Mouse (Mus musculus): ENCODE results near the gene Carmil3. TPM values are rescaled to one million over a fixed set of nuclear protein-coding genes. Genes with fewer than 3 reads are reported as not detected.
A peak's percentile ranks its signal among the peaks of the same experiment; 100 is the strongest.

Gene Carmil3
- total RNA-seq, 2 experiments from 2014 or later, result 2.5 to 3.4 TPM

DNA sequence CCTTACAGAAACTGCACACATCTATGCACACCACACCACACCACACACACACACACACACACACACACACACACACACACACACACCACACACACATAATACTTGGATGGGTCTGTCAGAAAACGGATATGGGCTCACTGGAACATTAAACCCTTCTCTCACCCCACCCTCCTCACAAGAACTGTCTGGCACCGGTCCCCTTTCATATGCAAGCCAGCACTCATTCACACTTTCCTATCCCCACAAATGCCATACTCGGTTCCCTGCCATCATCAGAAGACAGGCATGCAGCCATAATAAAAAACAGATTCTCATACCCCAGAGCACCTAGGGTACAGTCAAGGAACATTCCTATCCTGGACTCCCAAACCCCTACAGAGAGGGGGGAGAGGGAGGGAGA lies 1.7 kb downstream of the Carmil3 start:
- DNase-seq, result no peak

DNA sequence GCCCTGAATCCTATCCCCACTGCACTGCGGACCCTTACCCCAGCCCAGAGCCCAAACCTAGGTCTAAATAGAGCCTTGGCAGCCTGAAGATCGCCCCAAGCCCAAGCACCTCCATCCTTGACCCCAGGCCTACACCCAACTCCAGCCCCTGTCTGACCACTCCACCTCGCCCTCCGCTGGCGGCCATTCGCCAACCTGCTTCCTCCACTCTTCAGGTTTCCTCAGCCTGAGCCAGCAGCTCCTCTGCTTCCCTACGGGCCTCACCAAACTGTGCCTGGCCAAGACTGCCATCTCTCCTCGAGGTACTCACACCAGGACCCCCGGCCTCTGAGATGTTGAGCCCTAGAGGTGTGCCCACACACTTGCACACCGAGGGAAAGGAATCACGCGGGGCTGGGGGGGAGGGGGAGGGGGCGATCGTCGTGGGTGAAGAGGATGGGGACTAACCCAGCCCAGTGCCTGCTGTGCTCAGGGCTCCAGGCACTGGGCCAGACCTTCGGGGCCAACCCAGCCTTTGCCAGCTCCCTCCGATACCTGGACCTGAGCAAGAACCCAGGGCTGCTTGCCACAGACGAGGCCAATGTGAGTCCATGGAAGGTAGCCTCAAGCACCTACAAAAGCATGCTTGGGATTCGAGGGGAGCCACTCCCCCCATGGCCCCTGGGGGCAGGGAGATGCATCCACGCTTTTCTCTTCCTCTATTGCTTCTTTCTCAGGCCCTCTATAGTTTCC lies 5.2 kb downstream of the Carmil3 start:
- DNase-seq, result no peak

DNA sequence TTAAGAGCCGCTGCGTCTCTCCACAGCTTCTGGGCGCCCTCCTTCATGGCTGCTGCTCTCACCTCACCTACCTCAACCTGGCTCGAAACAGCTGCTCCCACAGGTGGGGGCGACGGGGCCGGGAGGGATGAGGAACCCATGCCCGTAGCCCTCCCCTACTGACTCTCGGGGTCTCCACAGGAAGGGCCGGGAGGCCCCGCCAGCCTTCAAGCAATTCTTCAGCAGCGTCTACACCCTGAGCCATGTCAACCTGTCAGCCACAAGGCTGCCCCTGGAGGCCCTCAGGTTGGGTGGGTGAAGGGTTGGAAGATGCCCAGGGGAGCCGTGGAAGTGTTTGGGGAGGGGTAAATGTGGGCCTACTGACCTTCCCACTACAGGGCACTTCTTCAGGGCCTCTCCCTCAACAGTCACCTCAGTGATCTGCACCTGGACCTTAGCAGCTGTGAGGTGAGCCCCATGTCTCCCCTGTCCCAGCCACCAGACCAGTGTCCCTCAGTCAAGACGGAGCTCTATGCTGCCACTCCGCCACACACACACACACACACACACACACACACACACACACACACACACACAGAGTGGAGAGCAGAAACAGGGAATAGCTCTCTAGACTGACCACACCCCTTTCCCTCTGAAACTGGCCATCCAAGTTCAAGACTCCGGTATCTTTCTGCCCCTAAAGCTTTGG lies 6.5 kb downstream of the Carmil3 start:
- no peak for DNase-seq

DNA sequence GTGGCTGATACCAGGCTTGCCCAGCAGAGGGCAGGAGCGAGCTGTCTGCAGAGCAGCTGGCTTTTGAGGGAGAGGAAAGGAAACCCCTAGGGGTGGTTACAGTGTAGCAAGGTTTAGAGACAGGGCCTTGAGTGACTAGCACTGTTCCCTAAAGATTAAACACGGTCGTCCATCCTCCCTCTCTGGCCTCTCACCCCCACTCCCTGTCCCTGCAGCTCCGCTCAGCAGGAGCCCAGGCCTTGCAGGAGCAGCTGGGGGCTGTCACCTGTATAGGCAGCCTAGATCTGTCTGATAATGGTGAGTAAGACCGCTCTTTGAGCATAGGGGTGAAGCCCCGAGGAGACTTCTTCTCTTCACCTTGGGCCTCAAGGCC lies 7.0 kb downstream of the Carmil3 start:
- peak; percentile 85 to 94 for DNase-seq

DNA sequence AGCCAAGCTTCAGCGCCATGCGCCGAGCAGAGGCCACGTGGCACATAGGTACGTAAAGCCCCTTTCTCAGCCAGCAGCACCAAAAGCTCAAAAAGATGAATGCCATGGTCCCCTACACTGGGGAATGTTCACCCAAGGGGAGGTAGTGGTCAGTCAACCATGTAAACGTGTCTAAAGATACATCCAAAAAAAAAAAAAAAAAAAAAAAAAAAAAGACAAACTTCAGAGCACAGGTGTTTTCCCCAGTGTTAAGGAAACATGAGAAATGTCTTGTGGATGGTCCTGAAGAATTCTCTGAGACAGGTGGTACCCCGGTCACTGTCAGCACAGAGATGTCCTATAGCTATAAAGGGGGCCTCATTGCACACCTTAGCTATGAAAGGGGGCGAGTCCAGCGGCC lies 15.2 kb downstream of the Carmil3 start:
- DNase-seq, result no peak

DNA sequence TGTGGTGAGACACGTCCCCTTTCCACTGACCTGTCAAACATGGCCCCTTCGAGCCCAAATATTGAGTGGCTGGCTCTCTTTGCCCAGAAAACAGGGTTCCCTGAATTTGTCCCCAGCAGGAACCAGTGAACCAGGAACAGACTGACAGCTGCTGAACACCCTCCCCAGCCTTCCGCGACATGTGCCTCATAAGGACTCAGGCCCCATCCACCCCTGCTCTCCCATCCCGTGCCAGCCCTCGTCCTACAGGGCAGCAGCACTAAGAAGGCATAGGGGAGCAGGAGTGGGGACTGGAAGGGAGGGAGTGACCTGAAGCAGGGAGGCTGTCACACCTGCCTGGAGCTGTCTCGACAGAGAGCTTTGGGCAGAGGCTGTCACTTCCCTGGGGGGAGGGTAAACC lies 17.4 kb downstream of the Carmil3 start:
- DNase-seq, result no peak

DNA sequence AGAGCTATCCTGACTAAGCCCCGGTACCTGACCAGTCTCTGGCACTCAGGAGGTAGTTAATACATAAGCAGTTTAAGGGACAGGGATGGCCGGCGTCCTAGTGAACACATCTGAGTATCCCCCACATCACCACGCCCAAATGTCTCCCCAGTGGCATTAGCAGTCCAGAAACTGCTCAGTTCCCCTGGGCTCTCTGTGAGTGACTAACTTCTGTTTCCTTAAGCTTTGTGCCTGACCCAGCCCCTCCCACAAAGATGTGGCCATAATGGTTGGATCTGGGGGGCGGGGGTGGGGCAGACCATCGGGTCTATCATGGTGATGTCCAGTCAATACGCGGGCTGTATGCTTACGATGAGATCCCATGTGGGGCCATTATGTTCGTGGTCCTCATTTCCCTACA lies 19.1 kb downstream of the Carmil3 start:
- no peak for DNase-seq

DNA sequence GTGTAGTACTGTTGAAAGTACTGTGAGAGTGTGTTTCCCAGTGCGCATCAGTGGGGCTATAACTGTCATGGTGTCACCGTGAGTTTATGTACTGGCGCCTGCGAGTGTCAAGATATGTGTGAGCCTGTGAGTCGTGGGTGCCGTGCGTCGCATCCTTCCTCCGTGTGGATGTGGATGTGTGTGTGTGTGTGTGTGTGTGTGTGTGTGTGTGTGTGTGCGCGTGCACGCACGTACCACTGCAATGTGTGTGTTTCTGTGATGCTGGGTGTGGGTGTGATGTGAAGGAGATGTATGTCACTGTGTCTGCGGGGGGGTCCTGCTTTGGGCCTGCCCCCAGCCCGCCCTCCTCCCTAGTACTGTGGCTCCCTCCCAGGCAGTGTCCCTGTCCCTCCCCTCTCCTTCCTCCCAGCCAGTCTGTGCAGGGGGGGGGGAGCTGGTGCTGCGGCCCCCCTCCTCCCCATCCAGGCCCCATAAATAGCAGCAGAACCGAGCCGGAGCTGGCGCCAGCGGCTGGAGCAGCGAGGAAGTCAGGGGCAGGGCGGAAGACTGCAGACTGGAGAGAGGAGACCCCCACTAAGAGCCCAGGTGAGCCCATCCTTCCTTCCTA lies 19.8 kb downstream of the Carmil3 start, which contains the start of gene Cpne6:
Gene Cpne6, plus strand, starts transcription at position 321 of the 607 bp plus-strand sequence.
- no peak for DNase-seq

DNA sequence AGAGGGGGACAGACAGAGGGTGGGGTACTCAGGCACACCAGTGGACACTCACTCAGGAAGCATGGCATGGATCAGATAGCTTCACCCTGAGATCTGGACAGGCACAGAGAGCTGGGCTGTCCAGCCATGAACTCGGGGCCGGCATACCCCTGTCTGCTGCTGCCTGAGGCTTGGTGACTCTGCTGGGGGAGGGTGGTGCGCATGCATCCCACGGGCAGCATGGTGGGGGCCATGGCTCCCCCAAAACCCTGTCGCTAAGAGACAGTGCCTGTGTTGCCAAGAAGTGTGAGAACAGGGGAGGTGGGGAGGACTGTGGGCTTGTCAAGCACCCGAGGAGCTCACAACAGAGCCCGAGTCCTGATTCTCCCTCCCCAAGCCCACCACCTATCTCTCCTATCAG lies 20.6 kb downstream of the Carmil3 start:
- DNase-seq, result no peak

DNA sequence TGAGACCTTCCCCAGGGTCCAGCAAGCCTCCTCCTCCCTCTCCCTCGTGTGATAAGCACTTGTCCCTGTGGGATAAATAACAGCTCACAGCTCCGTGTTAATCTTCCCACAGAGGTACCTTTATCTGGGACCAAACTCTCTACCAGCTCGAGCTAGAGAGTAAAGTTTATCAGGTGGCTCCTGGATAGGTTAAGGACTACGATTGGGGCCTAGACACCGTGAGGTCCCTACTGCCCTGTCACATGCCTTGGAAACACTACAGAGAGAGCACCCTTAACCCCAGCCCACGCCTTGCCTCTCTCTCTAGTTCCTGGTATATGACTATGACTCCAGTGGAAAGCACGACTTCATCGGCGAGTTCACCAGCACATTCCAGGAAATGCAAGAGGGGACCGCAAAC lies 23.5 kb downstream of the Carmil3 start:
- no peak for DNase-seq

DNA sequence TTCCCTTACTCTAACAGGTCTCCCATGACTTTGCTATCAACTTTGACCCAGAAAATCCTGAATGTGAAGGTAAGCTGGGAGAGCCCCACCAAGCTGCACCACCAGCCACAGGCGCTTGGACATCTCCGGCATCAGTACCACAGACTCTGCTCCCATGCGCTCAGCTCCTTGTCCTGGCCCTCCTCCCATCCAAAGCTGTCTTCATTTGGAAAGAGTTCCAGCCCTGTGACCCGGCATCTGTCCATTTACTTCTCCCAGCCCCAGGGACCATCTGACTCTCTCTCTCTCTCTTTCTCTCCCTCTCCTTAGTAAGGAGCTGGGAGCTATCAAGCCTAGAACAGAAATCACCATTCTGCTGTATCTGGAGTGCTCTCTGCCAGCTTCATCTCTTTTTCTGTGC lies 25.4 kb downstream of the Carmil3 start:
- no peak for DNase-seq

DNA sequence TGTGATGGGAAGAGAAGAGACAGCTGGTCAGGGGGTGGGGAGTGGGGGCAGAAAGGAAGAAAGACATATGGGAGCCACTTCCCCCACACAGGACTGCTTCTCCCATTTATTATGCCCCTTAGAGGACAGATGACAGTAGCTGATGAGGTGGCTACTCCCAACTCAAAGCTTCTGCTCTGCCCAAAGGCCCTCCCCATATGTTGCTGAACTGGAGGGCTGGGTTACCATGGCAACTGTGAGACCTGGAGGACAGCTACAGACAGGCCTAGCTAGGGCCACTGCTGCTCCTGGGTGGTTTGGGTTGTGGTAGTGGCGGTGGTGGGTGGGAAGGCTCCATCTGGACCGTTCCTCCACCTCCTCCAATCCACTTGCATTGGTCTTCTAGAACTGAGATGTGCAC lies 28.4 kb downstream of the Carmil3 start:
- DNase-seq, result no peak

DNA sequence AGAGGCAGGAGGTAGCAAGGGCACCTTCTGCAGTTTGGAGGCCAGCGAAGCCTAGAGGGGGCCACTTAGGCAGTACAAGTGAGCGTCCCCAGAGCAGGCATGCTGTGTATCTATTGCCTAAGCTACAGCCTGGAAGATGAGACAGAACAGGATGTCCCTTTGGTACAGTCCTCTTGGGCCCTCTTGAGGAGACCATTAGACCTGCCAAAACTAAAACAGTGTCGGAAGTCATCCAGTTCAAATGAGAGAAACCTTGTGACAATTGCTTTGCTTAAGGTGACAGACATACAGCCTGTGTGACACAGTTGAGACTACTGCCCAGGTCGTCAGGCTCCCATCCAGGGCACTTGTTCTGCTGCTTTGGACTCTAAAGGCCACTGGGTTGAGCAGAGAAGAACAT lies 29.2 kb downstream of the Carmil3 start:
- no peak for DNase-seq

DNA sequence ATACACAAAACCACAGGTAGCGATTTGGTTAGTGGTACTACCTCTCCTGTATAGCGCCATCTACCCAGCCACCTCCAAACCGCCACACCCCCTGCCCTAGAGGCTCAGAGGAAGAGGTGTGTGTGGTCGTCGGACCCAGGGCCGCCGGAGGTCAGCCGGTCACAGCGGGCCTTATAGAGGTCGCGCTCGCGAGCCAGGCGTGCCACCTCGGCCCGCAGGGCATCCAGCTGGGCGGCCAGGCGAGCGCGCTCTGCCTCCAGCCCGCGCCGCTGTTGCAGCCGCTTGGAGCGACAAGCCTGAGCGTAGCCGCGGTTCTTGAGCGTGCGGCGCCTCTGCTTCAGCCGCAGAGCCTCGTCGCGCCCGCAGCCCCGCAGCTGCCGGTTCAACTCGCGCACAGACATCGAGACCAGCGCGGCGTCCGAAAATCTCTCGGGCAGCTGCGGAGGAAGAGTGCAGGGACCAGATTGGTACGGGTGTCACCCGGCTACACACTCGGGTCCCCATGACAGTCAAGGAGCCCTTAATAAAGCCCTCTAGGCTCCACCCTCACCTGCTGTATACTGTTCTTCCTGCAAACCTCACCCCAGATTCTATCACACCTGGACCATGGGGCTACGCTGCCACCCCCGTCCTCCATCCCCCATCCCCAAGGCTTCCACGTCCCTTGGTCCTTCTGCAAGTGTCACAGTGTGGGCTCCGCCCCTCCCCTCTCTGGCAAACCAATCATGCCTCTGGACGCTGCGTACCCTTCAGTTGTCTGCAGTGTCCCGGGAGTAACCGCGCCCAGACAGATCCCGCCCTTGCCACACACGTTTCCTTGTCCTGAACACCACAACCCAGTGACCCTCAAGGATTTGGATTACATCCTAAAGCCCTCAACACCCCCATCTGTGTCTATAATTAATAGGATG lies 30.3 kb downstream of the Carmil3 start:
- no peak for DNase-seq

DNA sequence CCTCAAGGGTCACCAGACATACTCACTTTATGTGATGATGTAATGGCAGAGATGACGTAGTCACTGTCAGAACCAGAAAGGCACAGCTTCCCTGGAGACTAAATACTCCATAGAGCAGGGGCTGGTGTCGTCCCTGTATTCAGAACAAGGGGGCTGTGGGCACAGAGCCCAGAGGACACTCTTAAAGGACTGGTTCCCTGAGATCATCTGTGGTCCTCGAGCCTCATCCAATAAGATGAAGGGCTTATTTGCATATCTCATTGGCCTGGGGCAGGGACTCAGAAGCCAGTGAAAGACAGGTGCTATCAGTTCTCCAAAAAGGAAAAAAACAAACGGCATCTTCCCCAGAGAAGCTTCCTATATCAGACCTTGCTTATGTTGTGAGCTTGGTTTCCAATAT lies 33.6 kb downstream of the Carmil3 start:
- no peak for DNase-seq

DNA sequence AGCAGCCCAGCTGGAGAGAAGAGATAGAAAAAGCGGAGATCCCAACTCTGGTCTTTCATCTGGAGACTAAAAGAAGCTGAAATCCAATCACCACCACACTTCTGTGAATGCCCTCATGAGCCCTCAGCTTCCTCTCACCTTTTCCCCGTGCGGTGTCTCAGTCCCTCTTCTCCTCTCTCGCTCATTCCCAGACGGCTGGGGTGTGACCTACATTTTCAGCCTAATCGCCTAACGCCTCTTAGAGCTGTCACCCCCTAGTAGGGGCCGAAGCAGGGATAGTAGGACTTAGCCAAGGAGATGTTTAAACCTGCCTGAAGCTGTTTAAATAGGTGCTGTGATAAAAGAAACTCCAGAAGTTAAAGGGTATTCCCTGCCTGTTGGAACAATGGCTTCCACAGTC lies 34.3 kb downstream of the Carmil3 start, which contains the start of gene Nrl:
Gene Nrl, minus strand, starts transcription at position 197 of the 400 bp plus-strand sequence.
- DNase-seq, result no peak

DNA sequence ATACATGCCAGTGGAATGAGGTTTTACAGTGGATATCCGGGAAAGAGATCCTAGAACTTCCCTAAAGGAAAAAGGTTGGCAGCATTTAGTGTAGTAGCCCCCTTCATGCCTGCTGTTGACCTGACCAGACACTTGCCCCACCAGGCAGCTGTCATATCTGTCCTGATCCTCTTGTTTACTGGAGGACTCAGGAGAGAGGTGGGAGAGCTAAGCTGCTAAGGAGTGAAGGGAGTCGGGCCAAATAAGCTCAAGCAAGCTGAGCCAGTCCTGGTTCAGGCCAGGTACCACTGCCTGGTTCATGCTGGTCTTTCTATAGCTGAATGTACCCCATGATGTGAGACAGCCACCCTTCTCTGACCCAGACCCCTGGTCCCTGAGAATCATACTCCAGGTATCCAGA lies 36.2 kb downstream of the Carmil3 start:
- no peak for DNase-seq

DNA sequence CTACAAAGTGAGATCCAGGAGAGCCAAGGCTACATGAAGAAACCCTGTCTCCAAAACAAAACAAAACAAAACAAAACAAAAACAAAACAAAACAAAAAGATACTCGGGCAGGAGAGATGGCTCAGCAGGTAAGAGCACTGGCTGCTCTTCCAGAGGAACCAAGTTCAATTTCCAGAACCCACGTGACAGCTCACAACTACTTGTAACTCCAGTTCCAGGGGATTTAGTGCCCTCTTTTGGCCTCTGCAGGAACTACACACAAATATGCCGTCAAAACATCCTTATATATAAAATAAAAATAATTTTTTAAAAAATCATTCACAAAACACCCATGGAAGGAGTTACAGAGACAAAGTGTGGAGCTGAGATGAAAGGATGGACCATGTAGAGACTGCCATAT lies 37.5 kb downstream of the Carmil3 start:
- peak in 1 of 2 experiments; percentile 26 for DNase-seq

DNA sequence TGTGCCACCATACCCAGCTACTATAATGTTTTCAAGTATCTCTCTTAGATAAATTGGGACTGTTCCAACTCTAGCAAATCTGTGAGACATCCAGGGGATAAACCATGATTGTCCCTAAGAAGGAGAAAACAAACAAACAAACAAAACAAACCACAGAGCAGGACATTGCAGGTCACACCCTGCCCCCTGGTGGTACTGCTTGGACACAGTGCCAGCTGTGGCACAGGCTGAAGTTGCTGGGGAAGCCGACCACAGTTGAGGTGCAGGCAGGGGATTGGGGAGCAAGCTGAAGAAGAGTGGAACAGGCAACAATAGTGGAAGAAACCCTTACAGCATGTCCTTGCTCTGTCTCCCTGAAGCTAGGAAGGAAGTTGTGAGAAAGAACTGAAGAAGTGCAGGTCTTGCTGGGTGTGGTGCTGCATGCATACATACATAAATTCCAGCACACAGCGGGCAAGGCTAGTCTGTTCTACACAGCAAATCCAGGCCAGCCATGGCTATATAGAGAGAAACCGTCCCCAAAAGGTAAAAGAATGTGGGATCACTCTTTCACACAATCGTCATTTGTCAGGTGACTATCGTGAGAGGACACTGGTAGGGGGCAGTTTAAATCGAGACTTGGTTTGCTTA lies 45.8 kb downstream of the Carmil3 start:
- DNase-seq, result peak in 1 of 2 experiments; percentile 66

DNA sequence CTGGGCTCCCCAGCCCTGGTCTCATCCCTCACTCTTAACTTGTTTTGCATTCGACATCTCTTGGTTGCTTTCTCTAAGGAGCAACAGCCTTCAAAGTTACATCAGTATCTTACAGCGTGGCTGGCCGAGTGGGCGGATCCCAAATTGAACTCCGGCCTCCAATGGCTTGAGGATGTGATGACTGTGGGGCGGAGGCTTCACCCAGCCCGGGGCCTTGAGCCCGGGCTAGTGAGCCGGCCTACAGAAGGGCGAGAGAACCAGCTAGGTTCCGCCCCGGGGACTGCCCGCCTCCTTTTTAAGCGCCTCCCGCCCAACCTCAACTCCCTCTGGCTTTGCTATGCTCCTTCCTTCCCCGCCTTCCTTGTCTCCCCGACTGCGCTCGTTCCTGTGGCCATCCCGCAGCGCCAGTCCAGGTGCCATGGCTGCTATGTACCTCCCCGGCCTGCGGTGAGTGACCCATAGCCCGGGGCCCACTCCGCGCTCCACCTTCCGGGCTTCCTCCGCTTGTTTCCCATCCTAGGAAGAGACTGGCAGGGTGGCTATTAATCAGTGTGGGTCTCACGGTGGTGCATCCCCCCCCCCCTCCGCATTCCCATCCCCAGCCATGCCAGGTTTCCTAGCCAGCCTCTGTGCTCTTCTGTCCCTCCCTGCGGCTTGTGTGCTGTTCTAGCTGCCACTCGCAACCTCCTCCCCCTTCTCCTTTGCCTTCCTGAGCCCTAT lies 49.8 kb downstream of the Carmil3 start, which contains the start of gene Pck2:
Gene Pck2, plus strand, starts transcription at position 200 of the 720 bp plus-strand sequence.
- peak; percentile 88 to 97 for DNase-seq

DNA sequence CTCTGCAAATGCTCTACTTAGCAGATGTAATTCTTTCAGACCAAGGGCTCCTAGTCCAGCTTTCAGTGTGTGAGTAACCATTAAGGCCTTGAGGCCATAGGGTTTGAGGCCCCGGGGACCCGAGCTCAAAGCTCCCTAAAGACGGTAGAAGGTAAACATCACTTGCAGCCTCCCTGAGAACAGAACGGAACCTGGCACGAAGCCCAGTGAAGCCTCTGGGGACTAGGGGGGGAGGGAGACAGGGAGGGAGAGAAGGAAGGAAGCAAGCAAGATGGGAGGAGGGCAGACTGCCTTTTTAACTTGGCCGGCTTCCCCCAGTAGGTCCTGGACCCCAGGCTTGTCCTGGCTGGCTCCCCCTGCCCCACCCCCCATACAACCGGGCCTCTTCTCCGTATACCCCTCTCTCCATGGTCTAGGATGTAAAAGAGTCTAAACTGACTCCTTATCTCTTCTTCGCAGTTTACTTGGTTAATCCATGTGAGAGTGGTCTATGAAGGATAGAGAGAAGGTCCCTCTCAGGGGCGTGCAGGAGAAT lies 50.4 kb downstream of the Carmil3 start:
- peak; percentile 92 to 94 for DNase-seq

All from heart, adult 18-20 months (tissue).